Mouse (Mus musculus): ENCODE data around the gene Mfrp. TPM values are rescaled to one million over a fixed set of nuclear protein-coding genes. Genes with fewer than 3 reads are reported as not detected.
A peak's percentile ranks its signal among the peaks of the same experiment; 100 is the strongest.

Mfrp gene
- polyA plus RNA-seq, 1 experiment from 2014 or later = 0.14 TPM

DNA sequence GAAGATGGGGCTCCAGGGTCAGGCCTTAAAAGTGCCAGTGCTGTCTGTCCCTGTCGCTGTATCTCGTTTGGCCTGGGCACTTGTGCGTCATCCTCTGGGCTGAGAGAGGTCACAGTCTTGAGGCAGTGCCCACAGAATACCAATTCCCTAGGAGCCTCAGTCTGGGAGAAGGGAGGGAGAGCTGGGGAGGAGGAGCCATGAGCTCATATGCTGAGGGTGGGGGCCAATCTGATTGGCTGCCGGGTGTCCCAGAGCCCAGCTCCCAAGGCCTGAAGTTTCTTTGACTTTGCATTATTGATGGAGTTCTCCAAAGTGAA lies 29.0 kb upstream of the Mfrp start:
- H3K4me3 ChIP-seq = peak overlapping the region; percentile 39
- H3K9me3 ChIP-seq = no peaks in the 10 kb centered on the region
- 0 out of 2 replicates have a peak, but pooled peaks cover 7% of the 10 kb centered on the region for H3K36me3 ChIP-seq
- H3K27ac ChIP-seq = peak overlapping the region; percentile 88
- peaks cover 54% of the 10 kb centered on the region for H3K27me3 ChIP-seq (ENCODE audit: insufficient read depth, poor library complexity, severe bottlenecking)
- H3K4me1 ChIP-seq (replicated peaks) = peaks cover 85% of the 10 kb centered on the region
- whole genome bisulfite sequencing = 18% methylated on average over 4 of the region's 4 CpGs
- peak; percentile 62 for DNase-seq (ENCODE audit: low spot score)

DNA sequence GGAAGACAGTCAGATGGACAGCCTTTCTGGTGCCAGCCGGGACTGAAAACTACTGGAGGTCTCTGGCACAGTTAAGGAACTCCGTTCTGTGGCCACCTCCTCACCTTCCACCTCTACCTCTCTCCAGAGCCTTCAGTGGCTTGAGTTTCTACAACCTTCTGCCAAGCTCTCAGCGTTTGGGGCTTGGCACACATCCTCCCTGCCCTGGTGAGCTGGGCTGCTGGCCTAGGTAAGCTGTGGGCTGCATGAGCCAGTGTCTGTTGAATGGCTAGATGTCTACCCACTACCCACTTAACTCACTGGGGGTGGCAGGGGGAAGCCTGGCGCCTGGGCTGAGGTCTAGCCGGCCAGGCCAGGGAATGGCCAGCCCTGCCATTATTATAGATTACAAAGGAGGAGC lies 28.4 kb upstream of the Mfrp start:
- WGBS = 54% methylated on average over 5 of the region's 5 CpGs
- H3K4me3 ChIP-seq = peak overlapping the region; percentile 39
- peak overlapping the region; percentile 88 for H3K27ac ChIP-seq
- DNase-seq (ENCODE audit: low spot score) = no peak
- peaks cover 79% of the 10 kb centered on the region for H3K4me1 ChIP-seq (replicated peaks)
- peaks cover 52% of the 10 kb centered on the region for H3K27me3 ChIP-seq (ENCODE audit: insufficient read depth, poor library complexity, severe bottlenecking)
- H3K36me3 ChIP-seq = 0 out of 2 replicates have a peak, but pooled peaks cover 7% of the 10 kb centered on the region
- H3K9me3 ChIP-seq = no peaks in the 10 kb centered on the region

DNA sequence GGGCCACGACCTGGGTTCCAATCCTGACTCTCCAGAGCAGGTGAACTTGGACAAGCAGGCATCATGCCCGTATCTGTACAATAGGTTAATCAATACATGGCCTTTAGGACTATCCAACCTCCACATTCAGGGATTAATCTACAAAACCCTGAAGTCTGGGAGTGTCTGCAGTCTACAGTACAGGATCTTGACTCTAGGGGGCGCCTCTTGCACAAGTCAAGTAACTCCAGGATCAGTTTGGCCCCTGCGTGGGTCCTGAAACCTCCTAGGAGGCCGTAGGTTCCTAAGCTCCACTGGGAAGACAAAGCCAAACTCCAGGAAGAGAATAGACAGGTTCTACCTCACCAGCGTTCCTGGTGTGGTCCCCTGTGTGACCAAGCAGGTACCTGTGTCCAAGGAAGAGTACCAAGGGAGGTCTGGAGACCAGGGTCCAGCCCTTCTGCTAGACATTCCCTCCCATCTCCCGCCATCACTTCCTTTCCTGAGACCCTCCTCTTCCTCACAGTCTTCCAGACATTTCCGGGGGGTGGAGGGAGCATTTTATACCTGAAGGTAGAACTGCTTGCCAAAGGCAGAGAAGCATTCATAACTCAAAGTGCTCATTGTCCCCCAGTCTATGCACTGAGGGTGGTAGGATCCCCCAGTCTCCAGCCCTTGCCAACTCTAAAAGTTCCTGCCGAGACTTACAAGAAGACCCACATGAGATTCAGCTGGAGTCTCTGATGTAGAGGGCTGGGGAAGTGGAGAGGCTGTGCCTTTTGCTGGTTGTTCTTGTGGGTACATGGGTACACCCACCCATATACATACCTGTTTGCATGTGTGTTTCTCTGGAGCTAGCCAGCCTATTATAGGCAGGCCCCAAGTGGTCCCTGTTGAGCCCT lies 26.9 kb upstream of the Mfrp start:
- Histone ChIP-seq H3K4me1 (replicated peaks) (peaks cover 84% of the 10 kb centered on the region), H3K9me3 (no peaks in the 10 kb centered on the region), H3K27me3 (ENCODE audit: insufficient read depth, poor library complexity, severe bottlenecking) (peaks cover 54% of the 10 kb centered on the region), H3K4me3 (no peak overlapping the region), H3K27ac (peak overlapping the region; percentile 71), H3K36me3 (0 out of 2 replicates have a peak, but pooled peaks cover 7% of the 10 kb centered on the region)
- WGBS = 58% methylated on average over 9 of the region's 9 CpGs
- DNase-seq (ENCODE audit: low spot score) = no peak

DNA sequence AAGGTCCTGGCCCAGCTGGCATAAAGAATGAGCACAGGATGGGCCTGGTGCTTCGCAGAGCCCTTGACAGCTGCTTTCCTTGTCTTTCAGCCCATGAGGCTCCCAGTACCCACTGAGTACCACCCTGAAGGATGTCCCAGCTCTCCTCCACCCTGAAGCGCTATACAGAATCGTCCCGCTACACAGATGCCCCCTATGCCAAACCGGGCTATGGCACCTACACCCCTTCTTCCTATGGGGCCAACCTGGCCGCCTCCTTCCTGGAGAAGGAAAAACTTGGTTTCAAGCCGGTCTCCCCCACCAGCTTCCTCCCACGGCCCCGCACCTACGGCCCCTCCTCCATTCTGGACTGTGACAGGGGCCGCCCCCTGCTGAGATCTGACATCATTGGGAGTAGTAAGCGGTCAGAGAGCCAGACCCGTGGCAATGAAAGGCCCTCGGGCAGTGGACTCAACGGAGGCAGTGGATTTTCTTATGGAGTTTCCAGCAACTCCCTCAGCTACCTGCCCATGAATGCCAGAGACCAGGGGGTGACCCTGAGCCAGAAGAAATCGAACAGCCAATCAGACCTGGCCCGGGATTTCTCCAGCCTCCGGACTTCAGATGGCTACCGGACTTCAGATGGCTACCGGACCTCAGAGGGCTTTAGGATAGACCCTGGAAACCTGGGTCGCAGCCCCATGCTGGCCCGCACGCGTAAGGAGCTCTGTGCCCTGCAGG lies 26.1 kb upstream of the Mfrp start:
- DNase-seq (ENCODE audit: low spot score) = no peak
- peaks cover 55% of the 10 kb centered on the region for H3K27me3 ChIP-seq (ENCODE audit: insufficient read depth, poor library complexity, severe bottlenecking)
- WGBS = 68% methylated on average over 24 of the region's 24 CpGs
- no peak overlapping the region for H3K27ac ChIP-seq
- no peaks in the 10 kb centered on the region for H3K9me3 ChIP-seq
- H3K4me1 ChIP-seq (replicated peaks) = peaks cover 81% of the 10 kb centered on the region
- H3K36me3 ChIP-seq = 0 out of 2 replicates have a peak, but pooled peaks cover 7% of the 10 kb centered on the region
- H3K4me3 ChIP-seq = no peak overlapping the region

DNA sequence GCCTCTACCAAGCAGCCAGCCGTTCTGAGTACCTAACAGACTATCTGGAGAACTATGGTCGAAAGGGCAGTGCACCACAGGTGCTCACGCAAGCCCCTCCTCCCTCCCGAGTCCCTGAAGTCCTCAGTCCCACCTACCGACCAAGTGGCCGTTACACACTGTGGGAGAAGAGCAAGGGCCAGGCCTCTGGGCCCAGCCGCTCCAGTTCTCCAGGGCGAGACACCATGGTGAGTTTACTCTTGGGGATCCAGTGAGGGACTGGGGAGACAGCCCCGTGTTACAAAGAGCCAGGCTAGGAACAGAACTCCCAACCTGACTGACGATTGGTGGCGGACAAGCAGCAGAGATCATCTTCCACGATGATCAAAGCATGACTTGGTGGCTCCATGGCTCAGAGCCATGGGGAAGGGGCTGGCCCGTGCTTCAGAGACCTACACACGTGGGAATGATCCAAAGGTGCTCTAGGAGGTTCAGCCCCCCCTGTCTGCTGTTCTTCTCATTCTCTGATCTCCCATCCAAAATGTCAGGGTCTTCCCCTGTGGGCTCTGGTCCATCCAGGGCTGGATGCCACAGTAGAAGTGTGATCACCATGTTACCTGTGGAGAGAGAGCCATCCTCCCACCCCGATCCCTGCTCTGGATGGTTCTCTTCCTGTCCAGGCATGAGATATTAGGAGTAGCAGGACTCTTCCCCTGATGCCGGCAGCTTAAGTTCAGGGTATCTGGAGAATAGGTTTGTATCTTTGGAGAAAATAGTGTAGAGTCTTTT lies 25.3 kb upstream of the Mfrp start:
- Histone ChIP-seq H3K9me3 (no peaks in the 10 kb centered on the region), H3K27me3 (ENCODE audit: insufficient read depth, poor library complexity, severe bottlenecking) (peaks cover 60% of the 10 kb centered on the region), H3K4me3 (no peak overlapping the region), H3K4me1 (replicated peaks) (peaks cover 74% of the 10 kb centered on the region), H3K36me3 (0 out of 2 replicates have a peak, but pooled peaks cover 7% of the 10 kb centered on the region), H3K27ac (no peak overlapping the region)
- 63% methylated on average over 16 of the region's 16 CpGs for WGBS
- no peak for DNase-seq (ENCODE audit: low spot score)

DNA sequence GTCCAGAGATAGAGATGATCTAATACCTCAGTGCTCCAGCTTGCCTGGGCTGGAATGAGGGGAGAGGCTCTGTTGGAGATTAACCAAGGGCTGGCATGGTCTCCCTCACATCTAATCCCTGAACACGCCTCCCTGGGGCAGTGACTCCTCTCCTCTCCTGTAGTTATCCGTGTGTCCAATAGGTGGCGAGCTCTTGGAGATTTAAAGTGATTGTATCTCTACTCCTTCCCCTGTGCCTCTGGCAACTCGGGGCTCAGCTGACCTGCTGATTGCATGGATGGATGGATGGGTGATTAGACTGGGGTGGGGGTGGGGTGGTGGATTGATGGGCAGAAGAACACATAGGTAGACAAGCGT lies 24.8 kb upstream of the Mfrp start:
- H3K4me3 ChIP-seq = no peak overlapping the region
- peaks cover 65% of the 10 kb centered on the region for H3K27me3 ChIP-seq (ENCODE audit: insufficient read depth, poor library complexity, severe bottlenecking)
- DNase-seq (ENCODE audit: low spot score) = peak; percentile 58
- 11% methylated on average over 5 of the region's 5 CpGs for WGBS
- H3K27ac ChIP-seq = no peak overlapping the region
- H3K4me1 ChIP-seq (replicated peaks) = peaks cover 68% of the 10 kb centered on the region
- 0 out of 2 replicates have a peak, but pooled peaks cover 7% of the 10 kb centered on the region for H3K36me3 ChIP-seq
- H3K9me3 ChIP-seq = no peaks in the 10 kb centered on the region

DNA sequence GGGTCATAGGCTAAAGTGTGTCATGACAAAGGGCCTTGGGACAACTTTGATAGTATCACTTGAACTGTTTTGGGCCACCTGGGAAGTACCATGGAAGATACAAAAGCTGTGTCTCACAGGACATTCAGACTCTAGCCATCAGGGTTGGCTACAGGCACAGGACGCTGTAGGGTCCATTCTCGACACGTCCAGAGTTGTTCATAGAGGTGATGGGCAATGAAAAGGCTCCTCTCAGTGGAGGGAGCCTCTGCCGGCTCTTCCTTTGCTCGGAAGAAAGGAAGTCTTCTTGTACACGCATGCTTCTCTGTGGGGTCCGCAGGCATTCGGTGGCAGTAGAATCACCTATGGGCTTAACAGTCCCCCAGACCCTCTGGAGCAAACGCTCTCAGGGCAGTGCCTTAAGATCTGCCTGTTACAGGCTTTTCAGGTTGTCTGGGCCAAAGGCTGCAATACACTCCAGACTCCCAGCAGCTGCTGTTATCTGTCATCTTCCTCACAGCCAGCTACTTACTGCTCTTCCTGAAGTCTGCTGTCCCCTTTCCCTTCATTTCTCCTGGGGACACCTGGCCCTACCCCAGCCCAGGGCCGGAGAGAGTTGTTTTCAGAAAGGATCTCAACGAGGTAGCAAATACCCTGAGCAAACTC lies 24.1 kb upstream of the Mfrp start:
- WGBS = 84% methylated on average over 11 of the region's 11 CpGs
- Histone ChIP-seq H3K27me3 (ENCODE audit: insufficient read depth, poor library complexity, severe bottlenecking) (peaks cover 72% of the 10 kb centered on the region), H3K9me3 (no peaks in the 10 kb centered on the region), H3K27ac (no peak overlapping the region), H3K36me3 (0 out of 2 replicates have a peak, but pooled peaks cover 7% of the 10 kb centered on the region), H3K4me1 (replicated peaks) (peaks cover 62% of the 10 kb centered on the region), H3K4me3 (no peak overlapping the region)
- no peak for DNase-seq (ENCODE audit: low spot score)

DNA sequence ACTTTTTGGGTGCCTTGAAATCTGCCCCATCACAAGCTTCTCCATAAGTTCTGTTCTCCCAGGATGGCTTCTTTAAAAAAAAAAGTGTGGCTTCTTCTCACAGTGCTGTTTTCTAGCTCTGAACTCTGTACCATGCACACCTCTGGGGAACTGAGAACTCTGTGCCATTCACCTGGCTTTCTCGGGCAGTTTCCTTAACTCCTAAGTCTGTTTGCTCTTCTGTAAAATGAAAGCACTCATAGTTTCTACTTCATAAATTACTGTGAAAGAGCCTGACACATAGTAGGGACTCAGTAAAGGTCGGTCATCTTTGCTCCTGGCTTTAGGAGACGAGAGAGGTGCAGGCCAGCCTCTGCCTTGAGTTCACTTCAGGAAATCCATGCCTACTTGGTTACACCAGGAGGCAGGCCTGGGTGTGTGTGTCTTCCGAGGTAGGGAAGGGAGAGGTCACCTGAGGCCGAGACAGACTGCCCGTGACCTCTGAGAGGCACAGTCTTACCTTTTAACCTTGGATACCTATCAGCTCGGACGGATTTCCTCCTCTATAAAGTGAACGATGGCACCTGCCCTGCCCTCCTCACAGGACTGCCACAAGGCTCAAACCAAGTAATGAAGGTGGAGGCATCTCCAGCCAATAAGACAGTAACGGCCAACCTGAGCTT lies 23.3 kb upstream of the Mfrp start:
- Histone ChIP-seq H3K4me1 (replicated peaks) (peaks cover 53% of the 10 kb centered on the region), H3K9me3 (no peaks in the 10 kb centered on the region), H3K27ac (no peak overlapping the region), H3K36me3 (0 out of 2 replicates have a peak, but pooled peaks cover 7% of the 10 kb centered on the region), H3K4me3 (no peak overlapping the region), H3K27me3 (ENCODE audit: insufficient read depth, poor library complexity, severe bottlenecking) (peaks cover 80% of the 10 kb centered on the region)
- 83% methylated on average over 10 of the region's 10 CpGs for whole genome bisulfite sequencing
- no peak for DNase-seq (ENCODE audit: low spot score)

DNA sequence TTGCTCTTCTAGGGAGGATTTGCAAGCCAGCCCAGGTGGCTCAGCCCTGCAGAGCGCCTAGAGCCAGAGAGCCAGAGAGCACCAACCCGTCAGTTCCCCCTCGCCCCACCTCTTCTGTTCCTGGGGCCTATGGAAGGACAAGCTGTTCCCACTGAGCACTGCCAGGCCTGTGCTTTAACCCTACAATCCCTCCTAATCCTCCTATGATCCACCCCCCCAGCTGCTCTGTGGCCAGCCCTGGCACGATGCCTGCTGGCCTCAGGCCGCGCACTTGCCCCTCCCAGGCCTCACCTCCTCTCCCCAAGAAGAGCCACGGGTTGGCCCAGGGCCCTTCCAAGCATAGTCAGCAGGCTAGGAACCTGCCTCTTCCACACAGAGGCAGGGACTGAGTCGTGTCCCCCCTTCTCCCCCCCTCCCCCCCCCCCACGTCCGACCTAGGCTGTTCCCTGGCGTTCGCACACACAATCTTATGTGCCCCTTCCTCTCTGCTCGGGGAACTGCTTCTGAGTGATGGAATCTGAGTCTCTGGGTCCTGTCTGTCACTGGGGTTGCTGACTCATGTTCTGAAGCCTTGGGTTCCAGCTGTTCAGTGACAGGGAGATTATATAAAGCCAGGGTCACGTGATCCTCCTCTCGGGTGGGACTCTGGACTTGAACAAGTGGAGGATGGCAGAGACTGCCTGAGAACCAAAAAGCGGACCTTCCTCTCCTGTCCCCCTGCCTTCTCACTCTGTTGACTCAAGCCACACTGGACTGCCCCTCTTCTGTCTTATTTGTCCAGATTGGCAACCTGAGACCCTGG lies 22.4 kb upstream of the Mfrp start:
- Histone ChIP-seq H3K27ac (peak overlapping the region; percentile 41; the same call in 1 of the 2 replicates), H3K4me3 (no peak overlapping the region), H3K36me3 (0 out of 2 replicates have a peak, but pooled peaks cover 7% of the 10 kb centered on the region), H3K9me3 (no peaks in the 10 kb centered on the region), H3K27me3 (ENCODE audit: insufficient read depth, poor library complexity, severe bottlenecking) (peaks cover 89% of the 10 kb centered on the region), H3K4me1 (replicated peaks) (peaks cover 54% of the 10 kb centered on the region)
- DNase-seq (ENCODE audit: low spot score) = no peak
- WGBS = 46% methylated on average over 16 of the region's 16 CpGs

DNA sequence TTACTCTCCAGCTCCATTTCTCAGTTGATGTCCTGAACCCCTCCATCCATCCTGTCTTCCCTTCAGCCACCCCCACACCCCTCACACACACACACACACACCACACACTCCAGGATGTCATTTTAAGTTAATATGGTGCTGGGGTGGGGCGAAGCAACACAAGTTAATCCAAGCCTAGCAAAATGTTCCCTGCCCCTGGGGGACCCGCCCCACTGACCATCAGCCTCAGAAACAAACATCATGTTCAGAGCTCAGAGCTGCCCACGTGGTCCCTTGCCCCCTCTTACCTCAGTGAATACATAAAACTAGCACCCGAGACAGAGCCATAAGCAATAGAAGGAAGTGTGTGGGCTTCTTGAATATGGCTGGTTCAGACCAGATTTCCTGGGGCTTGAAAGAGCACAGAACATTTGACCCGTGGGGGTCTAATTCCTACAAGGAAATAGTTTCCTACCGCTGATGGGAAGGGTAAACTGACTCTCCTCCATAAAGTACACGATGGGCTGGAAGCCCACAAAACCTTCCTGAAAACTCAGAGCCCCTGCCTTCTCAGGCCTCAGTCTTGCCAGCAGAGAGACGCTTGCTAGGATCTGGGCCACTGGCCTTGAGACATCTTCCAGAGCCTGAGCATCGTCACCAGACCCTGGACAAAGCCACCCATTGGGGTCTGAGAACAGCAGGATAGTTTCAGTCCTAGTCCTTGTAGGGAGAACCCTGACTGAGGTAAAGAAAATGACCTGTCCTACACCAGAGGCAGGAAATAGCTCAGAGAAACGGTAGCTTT lies 21.3 kb upstream of the Mfrp start:
- 77% methylated on average over 10 of the region's 10 CpGs for WGBS
- H3K9me3 ChIP-seq = no peaks in the 10 kb centered on the region
- 0 out of 2 replicates have a peak, but pooled peaks cover 7% of the 10 kb centered on the region for H3K36me3 ChIP-seq
- peaks cover 56% of the 10 kb centered on the region for H3K4me1 ChIP-seq (replicated peaks)
- H3K4me3 ChIP-seq = no peak overlapping the region
- H3K27me3 ChIP-seq (ENCODE audit: insufficient read depth, poor library complexity, severe bottlenecking) = peaks cover 90% of the 10 kb centered on the region
- DNase-seq (ENCODE audit: low spot score) = no peak
- H3K27ac ChIP-seq = no peak overlapping the region

DNA sequence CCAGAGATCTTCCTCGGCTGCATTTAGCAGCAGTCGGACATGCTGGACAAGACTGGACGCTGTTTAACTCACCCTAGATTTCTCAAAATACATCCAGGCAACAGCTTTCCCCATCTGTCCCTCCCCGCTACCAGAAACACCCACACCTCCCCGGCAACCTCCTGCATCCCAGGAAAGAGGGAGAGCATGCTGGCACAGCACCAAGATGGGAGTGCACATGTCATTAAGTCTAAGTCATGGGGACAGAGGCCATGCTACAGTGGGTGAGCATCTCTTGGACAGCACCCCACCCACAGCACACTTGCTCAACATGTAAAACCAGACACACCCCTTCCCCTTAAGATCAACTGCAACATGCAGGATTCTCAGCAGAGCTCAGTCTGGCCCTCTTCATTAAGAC lies 20.6 kb upstream of the Mfrp start:
- H3K36me3 ChIP-seq = 0 out of 2 replicates have a peak, but pooled peaks cover 3% of the 10 kb centered on the region
- peaks cover 90% of the 10 kb centered on the region for H3K27me3 ChIP-seq (ENCODE audit: insufficient read depth, poor library complexity, severe bottlenecking)
- peaks cover 56% of the 10 kb centered on the region for H3K4me1 ChIP-seq (replicated peaks)
- no peak overlapping the region for H3K4me3 ChIP-seq
- no peak overlapping the region for H3K27ac ChIP-seq
- DNase-seq (ENCODE audit: low spot score) = no peak
- 91% methylated on average over 5 of the region's 5 CpGs for WGBS
- H3K9me3 ChIP-seq = no peaks in the 10 kb centered on the region

Measured in hindbrain, embryonic 10.5 days (tissue).